Mouse (Mus musculus) lung, postnatal 0 days (tissue): ENCODE measurements around the gene Itsn2. TPM values are rescaled to one million over a fixed set of nuclear protein-coding genes. Genes with fewer than 3 reads are reported as not detected.
A peak's percentile ranks its signal among the peaks of the same experiment; 100 is the strongest.

Source experiments
- ATAC-seq: fragments of 200-750 bp; cut with Nextera tagmentation; 2 replicates; pipeline ENCODE4 v1.8.0; 2017; ENCODE audit warnings: moderate library complexity
- DNase-seq: peaks from one replicate; pipeline ENCODE4 v3.0.0-alpha.2; 2016; ENCODE audit warnings: low spot score
- H3K27ac ChIP-seq: fragments of 300-500 bp; sonication (generic); 2 replicates; pipeline ENCODE4 v1.5.1; 2014; ENCODE audit warnings: antibody characterized with exemption, mild to moderate bottlenecking, low read length, mixed read lengths
- H3K27me3 ChIP-seq: fragments of 300-500 bp; sonication (generic); replicated peaks from 2 replicates; pipeline ENCODE4 v1.6.1; 2014; ENCODE audit warnings: low read length, mixed read lengths; ENCODE audit not compliant: insufficient read depth
- H3K36me3 ChIP-seq: fragments of 300-500 bp; sonication (generic); 2 replicates; pipeline ENCODE4 v1.6.1; 2014; ENCODE audit warnings: low read length, mixed read lengths; ENCODE audit not compliant: insufficient read depth
- H3K4me1 ChIP-seq: fragments of 300-500 bp; sonication (generic); 2 replicates; pipeline ENCODE4 v1.6.1; 2014; ENCODE audit warnings: antibody characterized with exemption, low read depth, low read length, mixed read lengths; ENCODE audit not compliant: insufficient read depth
- H3K4me2 ChIP-seq: fragments of 300-500 bp; sonication (generic); replicated peaks from 2 replicates; pipeline ENCODE4 v1.6.1; 2014; ENCODE audit warnings: low read depth, mild to moderate bottlenecking, low read length, moderate library complexity, mixed read lengths
- H3K4me3 ChIP-seq: fragments of 300-500 bp; sonication (generic); 2 replicates; pipeline ENCODE4 v1.5.1; 2014; ENCODE audit warnings: low read depth, low read length
- H3K9ac ChIP-seq: fragments of 300-500 bp; sonication (generic); replicated peaks from 2 replicates; pipeline ENCODE4 v1.6.1; 2014; ENCODE audit warnings: low read depth, mild to moderate bottlenecking
- H3K9me3 ChIP-seq: fragments of 300-500 bp; sonication (generic); 2 replicates; pipeline ENCODE4 v1.6.1; 2016; ENCODE audit warnings: low read length, mixed read lengths
- CTCF ChIP-seq: IDR thresholded peaks from 2 replicates; pipeline ENCODE4 v1.5.1; 2016; ENCODE audit warnings: antibody characterized with exemption, mild to moderate bottlenecking
- EP300 ChIP-seq: IDR thresholded peaks from 2 replicates; pipeline ENCODE4 v1.6.1; 2016; ENCODE audit warnings: antibody characterized with exemption, mild to moderate bottlenecking, control low read depth
- WGBS: fragments of 180-500 bp; shearing (Covaris S2); extraction: QIAGEN DNeasy Blood & Tissue Kit; methylation state at CpG from one replicate; pipeline ENCODE4 v1.1.7; 2014; 5-methylcytosine and 5-hydroxymethylcytosine counted together
- polyA plus RNA-seq: library from polyadenylated mRNA; unstranded; fragments of >200 nt; fragmentation: Nextera tagmentation; extraction: Ambion mirVana; gene quantifications from 2 replicates; pipeline ENCODE4 v1.2.1, GENCODE M21; 2015

Gene Itsn2
- polyA plus RNA-seq, 1 experiment from 2014 or later, result 37.1 TPM

DNA sequence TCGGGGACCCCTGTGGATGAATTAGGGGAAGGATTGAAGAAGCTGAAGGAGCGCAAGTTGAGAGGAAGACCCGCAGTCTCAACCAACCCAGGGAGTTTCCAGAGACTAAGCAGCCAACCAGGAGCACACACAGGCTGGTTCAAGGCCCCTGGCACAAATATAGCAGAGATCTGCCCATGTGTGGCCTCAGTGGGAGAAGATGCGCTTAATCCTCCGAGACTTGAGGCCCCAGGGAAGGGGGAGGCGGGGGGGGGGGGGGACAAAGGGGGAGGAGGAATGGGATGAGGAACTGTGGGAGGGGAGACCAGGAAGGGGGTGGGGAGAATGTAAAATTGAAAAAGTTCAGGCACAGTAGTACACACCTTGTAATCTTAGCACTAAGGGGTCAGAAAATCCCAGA lies 37.0 kb upstream of the Itsn2 start:
- Histone ChIP-seq H3K4me2 (no peak overlapping the region), H3K36me3 (no peaks in the 10 kb centered on the region), H3K9me3 (no peaks in the 10 kb centered on the region), H3K4me3 (no peak overlapping the region), H3K9ac (no peak overlapping the region), H3K27me3 (no peaks in the 10 kb centered on the region), H3K4me1 (0 out of 2 replicates have a peak, but pooled peaks cover 3% of the 10 kb centered on the region), H3K27ac (no peak overlapping the region)
- TF ChIP-seq CTCF, result no peak
- TF ChIP-seq EP300, result no peak
- ATAC-seq (no peak), DNase-seq (no peak)
- WGBS, result 70% methylated on average over 5 of the region's 6 CpGs

DNA sequence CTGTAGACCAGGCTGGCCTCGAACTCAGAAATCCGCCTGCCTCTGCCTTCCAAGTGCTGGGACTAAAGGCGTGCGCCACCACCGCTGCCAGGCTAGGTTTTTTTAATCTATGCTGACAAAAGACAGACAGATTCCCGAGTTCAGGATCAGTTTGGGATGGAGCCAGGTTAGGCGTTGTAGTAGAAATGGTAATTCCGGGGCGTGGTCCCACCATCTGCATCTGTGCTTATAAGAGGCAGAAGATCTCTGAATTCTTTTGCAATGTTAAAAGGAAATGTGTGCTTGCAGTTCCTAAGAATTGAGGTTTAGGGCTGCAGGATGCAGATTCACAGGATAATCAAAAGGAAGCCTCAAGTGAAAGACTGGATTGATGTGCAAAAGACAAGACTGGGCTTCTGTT lies 35.5 kb upstream of the Itsn2 start:
- Histone ChIP-seq H3K9me3 (no peaks in the 10 kb centered on the region), H3K36me3 (no peaks in the 10 kb centered on the region)
- no peak for DNase-seq

DNA sequence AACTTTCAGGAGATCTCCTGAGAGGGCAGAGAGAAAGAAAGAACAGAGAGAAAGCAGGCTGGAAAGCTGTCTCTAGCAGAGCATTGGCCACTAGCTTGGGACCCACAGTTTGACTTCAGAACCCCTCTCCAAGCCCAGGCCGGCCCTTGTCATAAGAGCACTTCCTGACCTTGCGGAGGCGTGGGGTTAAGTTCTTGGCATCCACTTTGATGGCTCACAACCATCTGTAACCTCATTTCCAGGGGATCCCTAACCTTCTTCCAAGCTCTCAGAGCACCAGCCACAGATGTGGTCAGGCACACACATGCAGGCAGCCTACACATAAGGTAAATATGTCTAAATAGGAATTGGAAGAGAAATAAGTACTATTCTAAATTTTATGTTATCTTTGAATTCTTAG lies 35.0 kb upstream of the Itsn2 start:
- Histone ChIP-seq H3K27ac (no peak overlapping the region), H3K27me3 (no peaks in the 10 kb centered on the region), H3K4me3 (no peak overlapping the region), H3K9me3 (no peaks in the 10 kb centered on the region), H3K36me3 (no peaks in the 10 kb centered on the region), H3K4me2 (no peak overlapping the region), H3K9ac (no peak overlapping the region), H3K4me1 (0 out of 2 replicates have a peak, but pooled peaks cover 3% of the 10 kb centered on the region)
- DNase-seq (no peak), ATAC-seq (no peak)
- TF ChIP-seq CTCF (no peak), EP300 (no peak)
- 43% methylated on average over 3 of the region's 3 CpGs for WGBS

More for the DNA sequence above, 35.5 kb upstream of the Itsn2 start:
- no peak for ATAC-seq
- no peak overlapping the region for H3K9ac ChIP-seq
- H3K4me2 ChIP-seq, result no peak overlapping the region
- H3K27ac ChIP-seq, result no peak overlapping the region
- H3K4me1 ChIP-seq, result 0 out of 2 replicates have a peak, but pooled peaks cover 3% of the 10 kb centered on the region
- TF ChIP-seq CTCF (no peak), EP300 (no peak)
- H3K27me3 ChIP-seq, result no peaks in the 10 kb centered on the region
- H3K4me3 ChIP-seq, result no peak overlapping the region
- 75% methylated on average over 9 of the region's 9 CpGs for WGBS

GRCm38 (mm10) chr12:4558013-4558412 lies 34.4 kb upstream of the Itsn2 start:
- TF ChIP-seq EP300 (no peak), CTCF (no peak)
- ATAC-seq (no peak), DNase-seq (no peak)
- Histone ChIP-seq H3K36me3 (no peaks in the 10 kb centered on the region), H3K9ac (no peak overlapping the region), H3K4me3 (no peak overlapping the region), H3K27me3 (no peaks in the 10 kb centered on the region), H3K4me1 (0 out of 2 replicates have a peak, but pooled peaks cover 3% of the 10 kb centered on the region), H3K27ac (no peak overlapping the region), H3K4me2 (no peak overlapping the region), H3K9me3 (no peaks in the 10 kb centered on the region)
- 91% methylated on average over 3 of the region's 3 CpGs for WGBS

DNA sequence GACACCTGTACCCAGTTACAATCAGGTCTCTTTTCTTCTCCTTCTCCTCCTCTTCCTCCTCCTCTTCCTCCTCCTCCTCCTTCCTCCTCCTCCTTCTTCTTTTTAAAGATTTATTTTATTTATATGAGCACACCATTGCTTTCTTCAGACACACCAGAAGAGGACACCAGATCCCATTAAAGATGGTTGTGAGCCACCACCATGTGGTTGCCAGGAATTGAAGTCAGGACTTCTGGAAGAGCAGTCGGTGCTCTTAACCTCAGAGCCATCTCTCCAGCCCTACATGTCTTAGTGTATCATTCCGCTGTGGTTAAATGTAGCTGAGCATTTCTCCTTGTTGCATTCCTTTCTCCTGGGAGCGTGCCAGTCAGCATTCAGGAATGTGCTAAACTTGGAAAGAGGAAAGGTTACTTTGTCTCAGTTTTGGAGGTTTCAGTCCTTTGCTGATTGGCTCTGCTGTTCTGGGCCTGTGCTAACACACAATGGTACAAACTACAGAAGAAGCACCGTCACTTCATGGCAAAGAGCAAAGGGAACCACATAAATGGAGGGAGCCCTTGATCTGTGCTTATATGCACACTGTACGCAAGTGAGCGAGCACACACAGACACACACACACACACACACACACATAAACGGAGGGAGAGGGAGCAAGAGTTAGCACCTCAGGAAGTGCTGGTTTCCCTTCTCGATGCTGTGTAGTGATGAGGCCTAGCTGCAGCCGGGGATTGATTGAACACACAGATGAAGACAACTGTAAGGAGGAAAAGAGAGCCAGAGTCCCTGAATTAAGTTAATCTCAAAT lies 33.8 kb upstream of the Itsn2 start:
- Histone ChIP-seq H3K4me1 (0 out of 2 replicates have a peak, but pooled peaks cover 3% of the 10 kb centered on the region), H3K4me2 (no peak overlapping the region), H3K36me3 (no peaks in the 10 kb centered on the region), H3K9ac (no peak overlapping the region), H3K27me3 (no peaks in the 10 kb centered on the region), H3K27ac (no peak overlapping the region), H3K4me3 (no peak overlapping the region), H3K9me3 (no peaks in the 10 kb centered on the region)
- WGBS, result 31% methylated on average over 9 of the region's 9 CpGs
- TF ChIP-seq CTCF, result no peak
- TF ChIP-seq EP300, result no peak
- DNase-seq, result peak; percentile 74
- ATAC-seq, result peak; percentile 65

DNA sequence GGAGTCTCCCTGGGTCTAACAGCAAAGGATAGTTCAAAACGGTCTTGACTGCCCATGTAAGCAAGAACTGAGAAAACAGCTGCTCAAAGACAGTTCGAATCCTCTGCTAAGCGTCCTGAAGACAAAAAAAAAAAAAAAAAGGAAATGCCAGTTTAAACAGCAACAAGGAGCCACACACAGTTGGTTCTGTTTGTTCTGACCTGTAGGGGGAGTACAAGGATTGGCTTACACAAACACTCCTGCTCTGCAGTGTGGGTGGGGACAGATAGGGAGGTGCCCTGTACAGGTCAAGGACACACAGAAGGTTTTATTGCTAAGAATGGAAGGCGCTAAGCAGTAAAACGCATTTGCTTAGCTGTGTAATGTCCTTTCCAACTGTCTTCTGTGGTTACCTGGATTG lies 20.6 kb upstream of the Itsn2 start:
- DNase-seq (peak; percentile 90), ATAC-seq (peak; percentile 96)
- TF ChIP-seq CTCF, result peak; percentile 84
- TF ChIP-seq EP300, result no peak

More for the DNA sequence above, 20.6 kb upstream of the Itsn2 start:
- Histone ChIP-seq H3K27ac (no peak overlapping the region), H3K27me3 (no peaks in the 10 kb centered on the region), H3K4me3 (no peak overlapping the region), H3K9me3 (no peaks in the 10 kb centered on the region), H3K4me1 (no peaks in the 10 kb centered on the region), H3K4me2 (no peak overlapping the region), H3K36me3 (no peaks in the 10 kb centered on the region), H3K9ac (no peak overlapping the region)
- 21% methylated on average over 5 of the region's 5 CpGs for WGBS
